Mouse (Mus musculus) liver, adult 2 months (tissue): Measurements from ENCODE around the gene Gm20388.

Experiments used
- CTCF ChIP-seq: fragments of 200-500 bp; IDR thresholded peaks from 2 replicates; pipeline ENCODE4 v1.5.1; 2011; ENCODE audit warnings: low read depth, low read length, control low read depth
- POLR2A ChIP-seq: fragments of 200-500 bp; IDR thresholded peaks from 2 replicates; pipeline ENCODE4 v1.6.1; 2011; ENCODE audit warnings: low read length, control low read depth; ENCODE audit not compliant: insufficient read depth; ENCODE audit errors: extremely low read depth

- no peak for TF ChIP-seq CTCF
- no peak for TF ChIP-seq POLR2A
Measured at GRCm38 (mm10) chr8:120375170-120375569, 464.5 kb downstream of the Gm20388 start.
